Mouse (Mus musculus): ENCODE data around the gene Hist1h2bh.
"Not testable (repeated sequence)": the region's sequence is repeated elsewhere in the genome, so short reads cannot be mapped to it uniquely, and the experiment has no call there.

Hist1h2bh gene

GRCm38 (mm10) chr13:23551931-23552914 is 9.0 kb upstream of the Hist1h2bh start:
- DNase-seq (ENCODE audit: low read depth, low spot score), result no peak

GRCm38 (mm10) chr13:23551146-23551834 is 8.1 kb upstream of the Hist1h2bh start, which contains the start of gene Hist1h4f:
Gene Hist1h4f (minus strand): TSS chr13:23551648.
- peak; percentile 98 for DNase-seq (ENCODE audit: low read depth, low spot score)

GRCm38 (mm10) chr13:23550761-23551145 is 7.6 kb upstream of the Hist1h2bh start:
- DNase-seq (ENCODE audit: low read depth, low spot score), result no peak

GRCm38 (mm10) chr13:23546694-23547093 is 3.5 kb upstream of the Hist1h2bh start:
- no peak for DNase-seq (ENCODE audit: low read depth, low spot score)

- DNase-seq (ENCODE audit: low read depth, low spot score), result not testable (repeated sequence)
These were observed 1.6 kb upstream of the Hist1h2bh start for GRCm38 (mm10) chr13:23544787-23545120.

- DNase-seq (ENCODE audit: low read depth, low spot score), result peak; percentile 97
These were observed 984 bp upstream of the Hist1h2bh start, which contains the start of gene Hist1h3f for GRCm38 (mm10) chr13:23543965-23544786. Gene Hist1h3f (plus strand): TSS chr13:23544052.

- not testable (repeated sequence) for DNase-seq (ENCODE audit: low read depth, low spot score)
These were observed 789 bp downstream of the Hist1h2bh start for GRCm38 (mm10) chr13:23542225-23542980.

- DNase-seq (ENCODE audit: low read depth, low spot score), result no peak
These were observed 1.7 kb downstream of the Hist1h2bh start for GRCm38 (mm10) chr13:23541497-23541896.

- DNase-seq (ENCODE audit: low read depth, low spot score), result not testable (repeated sequence)
These were observed 3.4 kb downstream of the Hist1h2bh start for GRCm38 (mm10) chr13:23539821-23540220.

GRCm38 (mm10) chr13:23538249-23538648 is 4.9 kb downstream of the Hist1h2bh start:
- no peak for DNase-seq (ENCODE audit: low read depth, low spot score)

- no peak for DNase-seq (ENCODE audit: low read depth, low spot score)
These were observed 6.0 kb downstream of the Hist1h2bh start for GRCm38 (mm10) chr13:23537006-23537710.

- DNase-seq (ENCODE audit: low read depth, low spot score), result no peak
These were observed 6.9 kb downstream of the Hist1h2bh start for GRCm38 (mm10) chr13:23536076-23536822.

GRCm38 (mm10) chr13:23535137-23536075 is 7.8 kb downstream of the Hist1h2bh start, which contains the start of gene Hist1h3g:
Gene Hist1h3g (plus strand): TSS chr13:23535422.
- DNase-seq (ENCODE audit: low read depth, low spot score), result peak; percentile 97

- no peak for DNase-seq (ENCODE audit: low read depth, low spot score)
These were observed 8.6 kb downstream of the Hist1h2bh start for GRCm38 (mm10) chr13:23534368-23535131.

GRCm38 (mm10) chr13:23533560-23534367 is 9.4 kb downstream of the Hist1h2bh start, which contains the start of gene Hist1h2af:
Gene Hist1h2af (plus strand): TSS chr13:23533906.
- peak; percentile 95 for DNase-seq (ENCODE audit: low read depth, low spot score)

GRCm38 (mm10) chr13:23532262-23533075 is 10.7 kb downstream of the Hist1h2bh start:
- DNase-seq (ENCODE audit: low read depth, low spot score), result no peak
